Mouse (Mus musculus) thymus, adult 2 months (tissue): ENCODE results near the gene Snta1. TPM values are rescaled to one million over a fixed set of nuclear protein-coding genes. Genes with fewer than 3 reads are reported as not detected.

Experiments used
- DNase-seq: peaks from one replicate; pipeline ENCODE4 v3.0.0; 2021
- H3K27ac ChIP-seq: fragments of 200-500 bp; 2 replicates; pipeline ENCODE4 v1.5.1; 2012; ENCODE audit warnings: low read length, control low read depth; ENCODE audit not compliant: control insufficient read depth, insufficient read depth
- H3K27me3 ChIP-seq: fragments of 200-500 bp; 2 replicates; pipeline ENCODE4 v1.6.1; 2012; ENCODE audit warnings: mild to moderate bottlenecking, low read length, moderate library complexity, mixed read lengths; ENCODE audit not compliant: control insufficient read depth, insufficient read depth
- H3K36me3 ChIP-seq: fragments of 200-500 bp; 2 replicates; pipeline ENCODE4 v1.6.1; 2012; ENCODE audit warnings: mild to moderate bottlenecking, low read length, moderate library complexity; ENCODE audit not compliant: control insufficient read depth, insufficient read depth
- H3K4me1 ChIP-seq: fragments of 200-500 bp; replicated peaks from 2 replicates; pipeline ENCODE4 v1.6.1; 2012; ENCODE audit warnings: low read length; ENCODE audit not compliant: control insufficient read depth, insufficient read depth
- H3K4me3 ChIP-seq: fragments of 200-500 bp; 2 replicates; pipeline ENCODE4 v1.5.1; 2012; ENCODE audit warnings: mild to moderate bottlenecking, low read length, control low read depth, moderate library complexity; ENCODE audit not compliant: control insufficient read depth, insufficient read depth
- CTCF ChIP-seq: fragments of 200-500 bp; IDR thresholded peaks from 2 replicates; pipeline ENCODE4 v1.5.1; 2012; ENCODE audit warnings: mild to moderate bottlenecking, control low read depth, low read length, moderate library complexity, borderline replicate concordance; ENCODE audit not compliant: control insufficient read depth, poor library complexity, insufficient read depth; ENCODE audit errors: extremely low read depth
- POLR2A ChIP-seq: fragments of 200-500 bp; IDR thresholded peaks from 2 replicates; pipeline ENCODE4 v1.6.1; 2012; ENCODE audit warnings: mild to moderate bottlenecking, low read length, control low read depth, moderate library complexity; ENCODE audit not compliant: control insufficient read depth, poor library complexity, insufficient read depth; ENCODE audit errors: extremely low read depth
- WGBS: fragments of 180-500 bp; shearing (Covaris S2); methylation state at CpG from one replicate; pipeline ENCODE4 v1.1.7; 2018; 5-methylcytosine and 5-hydroxymethylcytosine counted together
- polyA plus RNA-seq: library from polyadenylated mRNA; depleted of rRNA; stranded (reverse); fragments of >200 nt; gene quantifications from 2 replicates; pipeline ENCODE4 v1.2.3, GENCODE M21; 2012

Snta1 gene
- polyA plus RNA-seq, 1 experiment = 9.6 TPM

DNA sequence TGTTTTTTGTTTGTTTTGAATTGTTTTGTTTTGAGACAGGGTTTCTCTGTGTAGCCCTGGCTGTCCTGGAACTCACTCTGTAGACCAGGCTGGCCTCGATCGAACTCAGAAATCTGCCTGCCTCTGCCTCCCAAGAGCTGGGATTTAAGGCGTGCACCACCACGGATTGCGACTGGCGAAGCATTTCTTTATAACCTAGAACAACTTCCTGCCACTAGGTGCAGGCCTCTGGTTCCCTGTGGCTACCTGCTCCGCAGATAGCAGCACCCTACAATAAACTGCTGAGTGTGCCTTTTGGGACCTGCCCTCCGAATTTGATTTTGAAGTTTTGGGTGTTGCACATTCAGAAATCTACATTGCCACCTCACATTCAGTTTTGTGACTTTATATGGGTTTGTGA is 39.9 kb upstream of the Snta1 start:
- no peak overlapping the region for H3K4me3 ChIP-seq
- no peak for DNase-seq
- H3K4me1 ChIP-seq = no peaks in the 10 kb centered on the region
- H3K27me3 ChIP-seq = no peaks in the 10 kb centered on the region
- WGBS = 95% methylated on average over 8 of the region's 8 CpGs
- no peak for TF ChIP-seq CTCF
- no peak for TF ChIP-seq POLR2A
- no peak overlapping the region for H3K27ac ChIP-seq
- no peaks in the 10 kb centered on the region for H3K36me3 ChIP-seq

DNA sequence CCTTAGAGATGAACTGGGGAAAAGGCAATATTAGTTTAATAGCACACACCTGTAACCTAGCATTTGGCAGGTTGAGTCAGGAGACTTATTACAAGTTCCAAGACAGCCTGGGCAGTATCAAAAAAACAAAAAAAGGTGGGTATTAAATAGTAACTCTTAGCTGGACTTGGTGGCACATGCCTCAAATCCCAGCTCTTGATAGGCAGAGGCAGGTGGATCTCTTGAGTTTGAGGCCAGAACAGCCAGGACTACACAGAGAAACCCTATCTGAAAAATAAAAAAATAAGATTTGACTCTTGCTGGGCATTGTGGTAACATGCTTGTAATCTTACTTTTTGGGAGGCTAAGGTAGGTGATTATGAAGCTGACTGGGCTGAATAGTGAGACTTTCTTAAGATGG is 32.6 kb upstream of the Snta1 start:
- H3K36me3 ChIP-seq = no peaks in the 10 kb centered on the region
- H3K27ac ChIP-seq = no peak overlapping the region
- no peaks in the 10 kb centered on the region for H3K27me3 ChIP-seq
- TF ChIP-seq POLR2A = no peak
- no peak for TF ChIP-seq CTCF
- H3K4me1 ChIP-seq = peaks cover 6% of the 10 kb centered on the region; the same call in 1 of the 2 replicates
- no peak overlapping the region for H3K4me3 ChIP-seq
- no peak for DNase-seq

DNA sequence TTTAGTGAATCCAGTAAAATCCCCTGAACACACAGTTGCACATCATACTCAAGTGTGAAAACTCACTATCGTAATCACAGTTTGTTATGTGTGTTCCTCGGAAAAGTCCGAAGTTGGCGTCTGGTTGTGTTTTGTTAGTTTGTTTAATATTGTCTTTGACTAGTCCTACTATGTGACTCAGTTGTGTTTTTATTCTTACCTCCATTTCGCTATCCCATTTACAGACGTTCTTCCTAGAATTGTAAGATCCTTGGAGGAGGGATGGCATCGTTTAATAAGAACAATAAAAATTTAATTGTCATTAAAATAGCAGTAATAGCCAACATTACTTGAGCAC is 29.3 kb upstream of the Snta1 start:
- Histone ChIP-seq H3K27ac (0 out of 2 replicates have a peak overlapping the region, but pooled peaks have one; percentile 50), H3K4me1 (peaks cover 6% of the 10 kb centered on the region; the same call in 1 of the 2 replicates), H3K27me3 (no peaks in the 10 kb centered on the region), H3K36me3 (no peaks in the 10 kb centered on the region), H3K4me3 (peak overlapping the region; percentile 96)
- no peak for DNase-seq
- WGBS = 21% methylated on average over 7 of the region's 7 CpGs
- no peak for TF ChIP-seq POLR2A
- no peak for TF ChIP-seq CTCF

DNA sequence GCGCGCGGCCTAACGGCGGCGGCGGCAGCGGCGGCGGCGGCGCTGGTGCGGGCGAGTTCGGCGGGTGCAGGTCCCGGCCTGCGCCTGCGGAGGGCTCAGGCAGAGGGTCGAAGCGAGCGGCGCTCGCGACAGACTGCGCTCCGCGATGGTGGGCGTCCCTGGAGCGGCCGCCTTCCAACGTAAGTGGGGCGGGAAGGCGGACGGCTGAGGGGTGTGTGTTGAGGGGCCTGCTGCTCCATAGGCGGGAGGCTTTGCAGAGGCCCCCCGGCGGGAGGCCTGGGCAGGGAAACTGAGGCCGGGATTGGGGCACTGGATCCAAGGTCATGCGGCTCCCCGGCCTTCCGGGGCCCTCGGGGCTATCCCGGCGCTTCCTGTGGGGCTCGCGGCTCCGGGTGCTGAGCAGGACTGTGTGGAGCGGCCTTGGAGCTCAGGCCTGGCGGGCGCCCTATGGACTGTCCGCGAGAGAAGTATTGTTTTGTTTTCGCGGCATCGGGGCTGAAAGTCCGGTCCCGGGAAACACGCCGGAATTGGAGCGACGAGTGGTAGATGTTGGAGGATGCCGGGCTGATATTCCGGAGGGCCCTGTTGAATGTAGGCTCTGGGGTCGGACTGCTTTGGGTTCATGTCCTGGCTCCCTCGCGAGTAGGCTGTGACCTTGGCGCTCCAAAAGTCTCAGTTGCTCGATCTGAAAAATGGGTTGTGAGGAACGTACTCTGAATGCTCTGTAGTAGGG is 28.7 kb upstream of the Snta1 start, which contains the start of gene Cbfa2t2:
Gene Cbfa2t2, plus strand, starts transcription at position 24 of the 733 bp plus-strand sequence.
- H3K4me3 ChIP-seq = peak within 1 kb of the TSS; percentile 96
- peak; percentile 64 for DNase-seq
- peak; percentile 16; the same call in 1 of the 2 replicates for TF ChIP-seq POLR2A
- TF ChIP-seq CTCF = peak; percentile 5; the same call in 1 of the 2 replicates
- peak within 1 kb of the TSS; percentile 50 for H3K27ac ChIP-seq
- no peaks in the 10 kb centered on the region for H3K27me3 ChIP-seq
- H3K36me3 ChIP-seq = no peaks in the 10 kb centered on the region
- H3K4me1 ChIP-seq = peaks cover 6% of the 10 kb centered on the region; the same call in 1 of the 2 replicates
- WGBS = under 1% methylated on average over 70 of the region's 70 CpGs

DNA sequence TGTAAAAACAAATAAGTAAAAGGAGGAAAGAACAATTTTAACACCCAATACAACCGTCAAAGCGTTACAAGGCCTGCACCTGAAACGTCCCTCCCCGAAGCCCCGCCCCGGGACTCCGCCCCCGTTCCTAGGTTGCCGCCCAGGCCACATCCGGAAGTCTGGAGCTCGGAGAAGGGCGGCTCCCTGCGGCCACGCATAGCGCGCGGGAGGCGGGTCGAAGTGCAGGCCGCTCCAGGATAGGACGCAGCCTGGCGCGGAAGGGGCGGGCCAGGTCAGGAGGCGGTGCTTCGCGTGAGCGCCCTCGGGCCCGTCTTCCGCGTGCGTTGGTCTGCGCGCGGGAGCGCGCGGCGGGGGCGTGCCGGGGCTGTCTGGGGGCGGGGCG is 28.2 kb upstream of the Snta1 start:
- no peaks in the 10 kb centered on the region for H3K36me3 ChIP-seq
- peaks cover 6% of the 10 kb centered on the region; the same call in 1 of the 2 replicates for H3K4me1 ChIP-seq
- H3K27ac ChIP-seq = peak overlapping the region; percentile 26
- H3K27me3 ChIP-seq = no peaks in the 10 kb centered on the region
- TF ChIP-seq CTCF = peak; percentile 73
- peak; percentile 55 for TF ChIP-seq POLR2A
- no peak overlapping the region for H3K4me3 ChIP-seq
- WGBS = under 1% methylated on average over 44 of the region's 44 CpGs
- DNase-seq = peak; percentile 98

DNA sequence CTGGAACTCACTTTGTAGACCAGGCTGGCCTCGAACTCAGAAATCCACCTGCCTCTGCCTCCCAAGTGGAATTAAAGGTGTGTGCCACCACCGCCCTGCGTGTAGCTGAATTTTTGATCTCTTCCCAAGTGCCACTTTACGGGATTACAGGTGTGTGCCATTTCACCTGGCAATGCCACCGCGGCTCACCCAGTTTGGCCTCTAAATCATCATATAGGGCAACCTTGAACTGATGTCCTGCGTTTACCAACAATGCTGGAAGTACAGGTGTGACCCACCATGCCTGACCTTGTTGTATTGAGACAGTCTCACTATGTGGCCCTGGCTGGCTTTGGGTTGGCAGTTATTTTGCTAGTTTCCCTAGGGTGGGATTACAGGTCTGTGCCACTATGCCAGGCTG is 26.8 kb upstream of the Snta1 start:
- WGBS = 95% methylated on average over 7 of the region's 7 CpGs
- Histone ChIP-seq H3K27me3 (no peaks in the 10 kb centered on the region), H3K36me3 (no peaks in the 10 kb centered on the region), H3K4me3 (no peak overlapping the region), H3K4me1 (peaks cover 6% of the 10 kb centered on the region; the same call in 1 of the 2 replicates), H3K27ac (no peak overlapping the region)
- TF ChIP-seq CTCF (no peak), POLR2A (no peak)
- no peak for DNase-seq
